Mouse (Mus musculus): ENCODE results near the gene Rab32.
"Not testable (repeated sequence)": the region's sequence is repeated elsewhere in the genome, so short reads cannot be mapped to it uniquely, and the experiment has no call there.

Gene Rab32

GRCm38 (mm10) chr10:10557570-10558336 is at the start of gene Rab32:
Rab32 (minus strand) TSS chr10:10558265.
- DNase-seq (ENCODE audit: low spot score), result peak; percentile 92

- no peak for DNase-seq (ENCODE audit: low spot score)
These were observed 42.7 kb upstream of the Rab32 start for GRCm38 (mm10) chr10:10600771-10601170.

DNA sequence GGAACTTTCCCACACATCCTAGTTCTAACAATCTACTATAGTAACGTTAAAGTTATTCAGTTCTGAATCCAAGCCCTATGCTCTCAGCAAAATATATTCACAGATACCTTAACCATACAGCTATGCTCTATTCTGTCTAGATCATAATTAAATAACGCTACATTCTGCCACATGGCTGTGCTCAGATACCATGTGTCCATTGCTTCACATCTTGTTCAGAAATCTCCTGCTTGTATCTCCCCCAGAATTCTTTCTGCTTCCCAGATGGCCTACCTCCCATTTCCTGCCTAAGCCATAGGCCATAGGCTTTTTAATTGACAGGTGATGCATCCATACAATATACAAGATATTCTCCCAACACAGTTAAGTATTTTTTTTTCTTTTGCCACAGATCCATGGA is 39.4 kb upstream of the Rab32 start:
- DNase-seq (ENCODE audit: low spot score), result not testable (repeated sequence)

DNA sequence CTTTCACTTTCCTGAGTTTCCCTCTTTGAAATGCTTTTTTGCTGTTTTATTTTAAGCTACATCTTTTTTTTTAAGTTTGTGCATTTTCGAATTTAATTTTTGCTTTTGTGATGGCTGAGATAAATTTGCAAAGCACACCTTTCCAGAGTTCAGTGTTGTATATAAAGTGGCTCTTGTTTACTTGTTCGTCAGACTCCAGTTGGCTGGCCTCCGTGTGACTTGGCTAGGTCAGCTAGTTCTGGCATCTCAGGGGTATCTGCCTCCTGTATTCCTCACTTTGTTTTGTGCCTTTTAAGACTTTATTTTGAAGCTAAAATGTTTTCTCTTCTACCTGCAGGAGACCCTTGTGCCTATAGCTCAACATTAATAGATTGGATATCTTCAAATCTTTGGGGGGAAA is 22.7 kb upstream of the Rab32 start:
- DNase-seq (ENCODE audit: low spot score), result no peak

DNA sequence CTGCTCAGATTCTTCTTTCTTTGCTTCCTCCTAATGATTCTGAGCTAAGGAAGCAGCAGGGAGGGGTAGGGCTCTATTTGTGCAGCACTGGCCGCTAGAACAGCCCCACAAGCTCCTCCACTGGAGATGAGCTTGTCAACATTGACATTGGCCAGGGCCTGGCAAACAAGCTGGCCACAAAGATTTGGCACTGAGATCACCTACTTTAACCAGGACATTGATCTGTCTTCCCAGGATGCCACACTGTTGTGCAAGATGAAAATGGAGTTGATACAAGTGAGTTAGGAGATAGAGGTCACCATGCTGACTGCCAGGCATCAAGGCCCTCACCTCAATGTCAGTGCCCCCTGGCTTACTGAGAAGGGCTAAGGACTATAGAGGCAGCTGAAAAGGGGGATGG is 21.8 kb upstream of the Rab32 start:
- DNase-seq (ENCODE audit: low spot score), result no peak

DNA sequence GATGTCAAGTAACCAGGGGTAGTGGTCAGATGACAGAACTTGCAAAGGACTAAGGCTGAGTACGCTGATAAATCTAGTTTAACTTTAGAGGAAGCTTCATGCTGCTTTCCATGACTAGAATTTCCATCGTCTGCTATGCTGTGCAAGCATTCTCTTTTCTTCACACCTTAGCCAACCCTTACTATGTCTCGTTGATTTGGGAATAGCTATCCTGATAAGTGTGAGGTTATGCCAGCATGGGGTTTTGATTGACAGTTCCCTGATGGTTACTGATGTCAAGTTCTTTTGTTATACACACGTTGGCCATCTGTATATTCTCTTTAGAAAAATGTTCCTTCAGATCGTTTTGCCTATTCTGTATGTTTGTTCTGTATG is 259 bp upstream of the Rab32 start:
- DNase-seq (ENCODE audit: low spot score), result no peak

DNA sequence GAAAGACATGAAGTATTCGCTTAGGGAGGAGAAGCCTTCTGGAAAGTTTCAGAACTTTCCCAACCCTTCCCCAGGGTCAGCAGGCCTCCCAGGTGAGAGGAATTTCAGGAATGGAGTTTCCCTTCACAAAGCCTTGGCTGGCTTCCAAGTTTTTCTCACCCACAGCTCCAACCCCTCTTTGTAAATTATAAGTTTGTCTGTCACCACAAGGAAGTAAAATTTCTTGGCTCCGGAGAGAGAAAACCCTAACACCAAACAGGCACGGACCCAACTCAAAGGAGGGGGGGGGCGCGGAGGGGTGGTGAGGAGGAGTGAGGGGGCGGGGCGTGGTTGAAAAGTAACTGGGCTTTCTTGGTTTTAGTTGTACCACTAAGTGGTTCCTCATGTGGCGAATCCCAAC is 980 bp downstream of the Rab32 start:
- DNase-seq (ENCODE audit: low spot score), result peak; percentile 18

GRCm38 (mm10) chr10:10555676-10556075 is 2.4 kb downstream of the Rab32 start:
- no peak for DNase-seq (ENCODE audit: low spot score)

DNA sequence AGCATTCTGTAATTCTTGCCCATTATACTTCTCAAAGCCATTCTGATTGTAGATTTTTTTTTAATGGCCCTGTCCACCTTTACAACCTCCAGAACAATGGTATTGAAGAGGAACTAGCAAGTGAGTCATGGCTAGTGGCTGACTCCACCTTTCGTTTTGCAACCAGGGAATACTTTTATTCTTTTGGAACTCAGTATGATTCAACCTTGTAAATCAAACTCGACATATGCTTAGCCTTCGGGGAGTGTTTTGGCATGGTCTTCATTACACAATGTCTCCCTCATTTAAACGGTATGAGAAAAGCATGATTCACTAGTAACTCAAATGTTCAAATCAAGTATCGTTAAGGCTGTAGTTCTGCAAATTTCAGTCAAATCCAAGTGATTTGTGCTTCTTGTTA is 2.8 kb downstream of the Rab32 start:
- DNase-seq (ENCODE audit: low spot score), result peak; percentile 12

DNA sequence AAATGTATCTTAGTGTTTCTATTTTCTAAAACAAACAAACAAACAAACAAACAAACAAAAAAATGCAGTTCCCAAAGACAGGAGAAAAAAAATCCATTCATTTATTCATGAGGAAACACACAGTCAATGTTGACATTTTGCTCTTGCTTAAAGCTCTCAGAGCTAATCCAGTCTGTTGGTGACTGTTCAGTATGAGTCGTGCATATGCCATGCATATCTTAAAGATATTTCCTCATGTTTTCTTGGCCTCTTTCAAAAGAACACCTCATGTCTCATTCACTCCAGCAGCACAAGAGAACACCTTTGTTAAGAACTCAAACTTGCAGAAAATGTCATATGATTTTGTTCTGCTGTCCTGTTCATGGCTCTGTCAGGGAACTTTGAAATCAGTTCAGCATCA is 7.9 kb downstream of the Rab32 start:
- no peak for DNase-seq (ENCODE audit: low spot score)

DNA sequence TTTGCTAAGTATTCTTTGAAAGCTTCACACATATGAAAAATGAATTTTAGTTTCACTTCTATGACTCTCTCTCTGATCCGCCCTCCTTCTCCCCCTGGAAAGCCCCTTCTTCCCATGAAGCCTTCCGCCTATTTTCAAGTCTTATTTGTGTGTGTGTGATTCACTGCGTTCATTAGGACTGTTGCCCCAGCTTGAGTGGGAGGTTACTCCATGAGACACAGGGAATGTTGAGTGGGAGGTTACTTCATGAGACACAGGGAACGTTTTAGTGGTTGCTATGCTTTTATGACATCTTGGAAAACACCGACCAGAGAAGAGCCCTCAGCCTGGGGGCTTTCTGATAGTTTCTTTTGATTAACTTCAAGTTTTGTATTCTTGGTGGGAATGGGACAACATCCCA is 11.4 kb downstream of the Rab32 start:
- no peak for DNase-seq (ENCODE audit: low spot score)

DNA sequence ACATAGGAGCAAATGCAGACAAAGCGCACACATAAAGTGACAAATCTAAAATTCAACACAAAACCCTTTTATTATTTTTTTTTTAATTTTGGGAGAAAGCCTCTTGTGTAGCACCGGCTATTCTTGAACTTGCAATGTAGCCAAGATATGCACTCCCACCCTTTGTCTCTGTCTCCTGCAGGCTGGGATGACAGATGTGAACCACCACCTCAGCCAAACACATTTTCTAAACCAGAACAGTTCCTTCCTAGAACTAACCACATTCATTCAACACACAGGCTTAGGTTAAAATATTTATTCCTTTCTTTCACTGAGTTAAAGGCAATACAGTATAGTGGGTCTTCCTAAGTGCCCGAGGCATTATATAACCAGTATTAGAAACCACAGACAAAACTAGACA is 13.1 kb downstream of the Rab32 start:
- DNase-seq (ENCODE audit: low spot score), result no peak
